Mouse (Mus musculus): Measurements from ENCODE around the gene Tnxb. TPM values are rescaled to one million over a fixed set of nuclear protein-coding genes. Genes with fewer than 3 reads are reported as not detected.

Gene Tnxb
- total RNA-seq, 1 experiment from 2014 or later, result not detected

- no peak for ATAC-seq (replicated peaks; ENCODE audit: insufficient number of reproducible peaks, low FRiP score, low TSS enrichment, poor library complexity, severe bottlenecking)
These were observed 29.3 kb upstream of the Tnxb start for GRCm38 (mm10) chr17:34640778-34641601.

- ATAC-seq (replicated peaks; ENCODE audit: insufficient number of reproducible peaks, low FRiP score, low TSS enrichment, poor library complexity, severe bottlenecking), result no peak
These were observed 28.4 kb upstream of the Tnxb start for GRCm38 (mm10) chr17:34641945-34642344.

- ATAC-seq (replicated peaks; ENCODE audit: insufficient number of reproducible peaks, low FRiP score, low TSS enrichment, poor library complexity, severe bottlenecking), result no peak
These were observed 27.0 kb upstream of the Tnxb start for GRCm38 (mm10) chr17:34643379-34643778.

- no peak for ATAC-seq (replicated peaks; ENCODE audit: insufficient number of reproducible peaks, low FRiP score, low TSS enrichment, poor library complexity, severe bottlenecking)
These were observed 26.4 kb upstream of the Tnxb start for GRCm38 (mm10) chr17:34643944-34644343.

GRCm38 (mm10) chr17:34644608-34645007 is 25.7 kb upstream of the Tnxb start, which contains the start of gene Fkbpl:
Fkbpl (plus strand) TSS chr17:34644764.
- ATAC-seq (replicated peaks; ENCODE audit: insufficient number of reproducible peaks, low FRiP score, low TSS enrichment, poor library complexity, severe bottlenecking), result peak; percentile 79

GRCm38 (mm10) chr17:34645256-34645829 is 25.0 kb upstream of the Tnxb start:
- ATAC-seq (replicated peaks; ENCODE audit: insufficient number of reproducible peaks, low FRiP score, low TSS enrichment, poor library complexity, severe bottlenecking), result no peak

- ATAC-seq (replicated peaks; ENCODE audit: insufficient number of reproducible peaks, low FRiP score, low TSS enrichment, poor library complexity, severe bottlenecking), result no peak
These were observed 24.4 kb upstream of the Tnxb start for GRCm38 (mm10) chr17:34645831-34646511.

GRCm38 (mm10) chr17:34646906-34647787 is 23.2 kb upstream of the Tnxb start, which contains the start of gene Atf6b:
Atf6b (plus strand) TSS chr17:34647146.
- peak; percentile 92 for ATAC-seq (replicated peaks; ENCODE audit: insufficient number of reproducible peaks, low FRiP score, low TSS enrichment, poor library complexity, severe bottlenecking)

- no peak for ATAC-seq (replicated peaks; ENCODE audit: insufficient number of reproducible peaks, low FRiP score, low TSS enrichment, poor library complexity, severe bottlenecking)
These were observed 22.0 kb upstream of the Tnxb start for GRCm38 (mm10) chr17:34648141-34648890.

GRCm38 (mm10) chr17:34649106-34649864 is 21.1 kb upstream of the Tnxb start:
- 0 out of 2 replicates have a peak, but pooled peaks have one; percentile 10 for ATAC-seq (replicated peaks; ENCODE audit: insufficient number of reproducible peaks, low FRiP score, low TSS enrichment, poor library complexity, severe bottlenecking)

- ATAC-seq (replicated peaks; ENCODE audit: insufficient number of reproducible peaks, low FRiP score, low TSS enrichment, poor library complexity, severe bottlenecking), result no peak
These were observed 19.6 kb upstream of the Tnxb start for GRCm38 (mm10) chr17:34650781-34651180.

- ATAC-seq (replicated peaks; ENCODE audit: insufficient number of reproducible peaks, low FRiP score, low TSS enrichment, poor library complexity, severe bottlenecking), result no peak
These were observed 18.7 kb upstream of the Tnxb start for GRCm38 (mm10) chr17:34651507-34652221.

GRCm38 (mm10) chr17:34652546-34652945 is 17.8 kb upstream of the Tnxb start:
- ATAC-seq (replicated peaks; ENCODE audit: insufficient number of reproducible peaks, low FRiP score, low TSS enrichment, poor library complexity, severe bottlenecking), result no peak

GRCm38 (mm10) chr17:34652985-34653384 is 17.4 kb upstream of the Tnxb start:
- no peak for ATAC-seq (replicated peaks; ENCODE audit: insufficient number of reproducible peaks, low FRiP score, low TSS enrichment, poor library complexity, severe bottlenecking)

GRCm38 (mm10) chr17:34653746-34654285 is 16.5 kb upstream of the Tnxb start:
- ATAC-seq (replicated peaks; ENCODE audit: insufficient number of reproducible peaks, low FRiP score, low TSS enrichment, poor library complexity, severe bottlenecking), result no peak

- ATAC-seq (replicated peaks; ENCODE audit: insufficient number of reproducible peaks, low FRiP score, low TSS enrichment, poor library complexity, severe bottlenecking), result no peak
These were observed 15.9 kb upstream of the Tnxb start for GRCm38 (mm10) chr17:34654392-34654791.
